Mouse (Mus musculus) heart, adult 2 months (tissue): ENCODE results near the gene Mapkap1.

ENCODE experiments used
- CTCF ChIP-seq: fragments of 200-600 bp; IDR thresholded peaks from 2 replicates; pipeline ENCODE4 v1.8.1; 2022; ENCODE audit warnings: antibody characterized with exemption, mild to moderate bottlenecking, moderate library complexity
- POLR2A ChIP-seq: fragments of 200-500 bp; IDR thresholded peaks from 2 replicates; pipeline ENCODE4 v1.6.1; 2011; ENCODE audit warnings: mild to moderate bottlenecking, low read depth, low read length, control low read depth; ENCODE audit not compliant: insufficient read depth

- no peak for TF ChIP-seq CTCF
- TF ChIP-seq POLR2A: no peak
These were observed 62.8 kb downstream of the Mapkap1 start for GRCm38 (mm10) chr2:34469324-34469723.
